Mouse (Mus musculus): ENCODE results near the gene Hspbap1. TPM values are rescaled to one million over a fixed set of nuclear protein-coding genes. Genes with fewer than 3 reads are reported as not detected.

Gene Hspbap1
- polyA plus RNA-seq, 1 experiment: 4.4 TPM

DNA sequence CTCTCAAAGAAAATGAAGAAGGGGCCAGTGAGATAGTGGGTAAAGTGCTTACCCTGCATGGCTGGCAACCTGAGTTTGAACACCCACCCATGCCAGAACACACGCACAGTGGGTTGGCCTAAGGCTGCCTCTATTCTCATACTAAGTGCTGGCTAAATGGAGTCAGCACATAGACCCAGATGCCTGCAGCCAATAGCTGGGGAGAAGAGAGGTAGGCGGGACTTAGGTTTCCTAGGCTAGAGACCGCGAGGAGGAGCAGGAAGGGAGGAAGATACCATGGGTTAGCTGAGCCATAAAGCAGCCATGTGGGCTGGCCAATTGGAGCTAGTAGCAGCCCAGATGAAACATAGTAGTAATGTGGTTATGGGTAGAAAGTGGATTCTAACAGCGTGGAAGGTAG is 2.4 kb downstream of the Hspbap1 start:
- WGBS: 89% methylated on average over 5 of the region's 5 CpGs

DNA sequence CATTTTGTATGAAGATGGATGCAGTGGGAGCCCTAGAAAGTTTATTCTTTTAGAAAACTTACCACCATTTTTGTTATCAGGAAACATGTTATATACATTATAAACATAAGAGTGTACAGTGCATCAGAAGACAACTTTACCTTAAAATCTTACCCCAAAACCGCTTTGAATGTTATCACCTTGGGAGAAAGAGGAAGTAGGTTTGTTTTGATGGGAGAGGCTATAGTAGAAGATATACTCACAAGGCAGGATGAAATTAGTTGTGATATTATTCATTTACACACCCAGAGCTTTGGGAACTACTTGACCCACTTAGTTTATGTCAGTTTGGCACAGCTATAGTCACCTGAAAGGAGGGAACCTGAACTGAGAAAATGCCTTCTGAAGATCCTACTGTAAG is 5.7 kb downstream of the Hspbap1 start:
- H3K27ac ChIP-seq (ENCODE audit: insufficient read depth, low read depth, low read length): no peak overlapping the region
- no peak overlapping the region for H3K4me3 ChIP-seq (ENCODE audit: low read depth, low read length)
- peaks cover 3% of the 10 kb centered on the region for H3K4me1 ChIP-seq (ENCODE audit: control insufficient read depth, insufficient read depth, insufficient read length, low read length)
- H3K36me3 ChIP-seq (ENCODE audit: control insufficient read depth, insufficient read depth, low read length): no peaks in the 10 kb centered on the region
- TF ChIP-seq POLR2A (IDR thresholded peaks at IDR 0.05; ENCODE audit: low read depth, low read length) (no peak), CTCF (IDR thresholded peaks at IDR 0.05; ENCODE audit: extremely low read depth, insufficient read length, insufficient replicate concordance, low read depth, low read length) (no peak)
- H3K27me3 ChIP-seq (ENCODE audit: control insufficient read depth, insufficient read depth, low read length): no peaks in the 10 kb centered on the region
- WGBS: 76% methylated on average over 1 of the region's 1 CpGs

More for the DNA sequence above, 2.4 kb downstream of the Hspbap1 start:
- no peaks in the 10 kb centered on the region for H3K27me3 ChIP-seq (ENCODE audit: control insufficient read depth, insufficient read depth, low read length)
- H3K4me1 ChIP-seq (ENCODE audit: control insufficient read depth, insufficient read depth, insufficient read length, low read length): peaks cover 5% of the 10 kb centered on the region
- H3K4me3 ChIP-seq (ENCODE audit: low read depth, low read length): no peak overlapping the region
- TF ChIP-seq CTCF (IDR thresholded peaks at IDR 0.05; ENCODE audit: extremely low read depth, insufficient read length, insufficient replicate concordance, low read depth, low read length) (no peak), POLR2A (IDR thresholded peaks at IDR 0.05; ENCODE audit: low read depth, low read length) (no peak)
- H3K27ac ChIP-seq (ENCODE audit: insufficient read depth, low read depth, low read length): no peak overlapping the region
- no peaks in the 10 kb centered on the region for H3K36me3 ChIP-seq (ENCODE audit: control insufficient read depth, insufficient read depth, low read length)

- no peak overlapping the region for H3K4me3 ChIP-seq (ENCODE audit: low read depth, low read length)
- no peak overlapping the region for H3K27ac ChIP-seq (ENCODE audit: insufficient read depth, low read depth, low read length)
- H3K4me1 ChIP-seq (ENCODE audit: control insufficient read depth, insufficient read depth, insufficient read length, low read length): no peaks in the 10 kb centered on the region
- WGBS: 85% methylated on average over 7 of the region's 7 CpGs
- H3K27me3 ChIP-seq (ENCODE audit: control insufficient read depth, insufficient read depth, low read length): no peaks in the 10 kb centered on the region
- no peak for TF ChIP-seq POLR2A (IDR thresholded peaks at IDR 0.05; ENCODE audit: low read depth, low read length)
- no peaks in the 10 kb centered on the region for H3K36me3 ChIP-seq (ENCODE audit: control insufficient read depth, insufficient read depth, low read length)
Observed at GRCm38 (mm10) chr16:35776737-35777136, 6.6 kb downstream of the Hspbap1 start.

DNA sequence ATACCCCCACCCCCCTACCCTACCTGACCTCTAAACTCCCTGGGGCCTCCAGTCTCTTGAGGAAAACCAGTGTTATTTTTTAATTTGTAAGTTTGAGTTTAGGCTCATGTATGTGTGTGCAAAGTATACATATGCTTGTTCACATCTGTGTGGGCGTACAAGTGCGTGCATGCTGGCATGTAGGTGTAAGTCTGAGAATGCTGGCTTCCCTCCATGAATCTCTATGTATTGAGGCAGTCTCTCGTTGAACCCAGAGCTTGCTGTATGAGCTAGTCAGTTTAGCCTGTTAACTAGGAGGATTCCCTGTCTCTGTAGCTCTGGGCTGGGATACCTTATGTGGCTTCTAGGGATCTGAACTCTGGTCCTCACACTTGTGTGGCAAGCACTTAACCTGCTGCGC is 7.6 kb downstream of the Hspbap1 start:
- H3K27me3 ChIP-seq (ENCODE audit: control insufficient read depth, insufficient read depth, low read length): no peaks in the 10 kb centered on the region

GRCm38 (mm10) chr16:35779681-35780080 is 9.5 kb downstream of the Hspbap1 start:
- TF ChIP-seq POLR2A (IDR thresholded peaks at IDR 0.05; ENCODE audit: low read depth, low read length) (no peak), CTCF (IDR thresholded peaks at IDR 0.05; ENCODE audit: extremely low read depth, insufficient read length, insufficient replicate concordance, low read depth, low read length) (no peak)
- Histone ChIP-seq H3K36me3 (ENCODE audit: control insufficient read depth, insufficient read depth, low read length) (no peaks in the 10 kb centered on the region), H3K4me1 (ENCODE audit: control insufficient read depth, insufficient read depth, insufficient read length, low read length) (no peaks in the 10 kb centered on the region), H3K27ac (ENCODE audit: insufficient read depth, low read depth, low read length) (no peak overlapping the region), H3K4me3 (ENCODE audit: low read depth, low read length) (no peak overlapping the region), H3K27me3 (ENCODE audit: control insufficient read depth, insufficient read depth, low read length) (no peaks in the 10 kb centered on the region)
- WGBS: 75% methylated on average over 7 of the region's 7 CpGs

More for the DNA sequence above, 7.6 kb downstream of the Hspbap1 start:
- Histone ChIP-seq H3K36me3 (ENCODE audit: control insufficient read depth, insufficient read depth, low read length) (no peaks in the 10 kb centered on the region), H3K27ac (ENCODE audit: insufficient read depth, low read depth, low read length) (no peak overlapping the region), H3K4me3 (ENCODE audit: low read depth, low read length) (no peak overlapping the region), H3K4me1 (ENCODE audit: control insufficient read depth, insufficient read depth, insufficient read length, low read length) (no peaks in the 10 kb centered on the region)
- TF ChIP-seq POLR2A (IDR thresholded peaks at IDR 0.05; ENCODE audit: low read depth, low read length) (no peak), CTCF (IDR thresholded peaks at IDR 0.05; ENCODE audit: extremely low read depth, insufficient read length, insufficient replicate concordance, low read depth, low read length) (no peak)
- WGBS: 97% methylated on average over 4 of the region's 4 CpGs

DNA sequence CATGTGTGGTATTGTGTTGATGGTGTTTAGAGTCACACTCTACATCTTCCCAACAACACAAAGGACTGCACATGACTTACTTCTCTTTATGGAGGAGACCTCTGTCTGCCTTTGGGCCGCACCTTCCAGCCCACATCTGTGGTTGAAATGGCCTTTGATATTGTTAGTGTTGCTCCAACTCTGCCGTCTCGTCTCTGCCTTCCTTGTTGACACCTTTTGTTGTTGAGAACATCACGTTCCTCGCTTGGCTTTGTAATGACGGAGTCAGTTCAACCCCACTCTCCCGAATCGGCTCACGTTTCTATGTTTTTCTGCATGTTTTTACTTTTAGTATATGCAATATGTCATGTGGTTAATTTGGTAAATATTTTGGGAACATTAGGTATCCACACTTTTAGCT is 10.9 kb downstream of the Hspbap1 start:
- H3K36me3 ChIP-seq (ENCODE audit: control insufficient read depth, insufficient read depth, low read length): no peaks in the 10 kb centered on the region
- H3K4me1 ChIP-seq (ENCODE audit: control insufficient read depth, insufficient read depth, insufficient read length, low read length): no peaks in the 10 kb centered on the region
- TF ChIP-seq CTCF (IDR thresholded peaks at IDR 0.05; ENCODE audit: extremely low read depth, insufficient read length, insufficient replicate concordance, low read depth, low read length): no peak
- 92% methylated on average over 9 of the region's 9 CpGs for WGBS
- H3K27me3 ChIP-seq (ENCODE audit: control insufficient read depth, insufficient read depth, low read length): no peaks in the 10 kb centered on the region
- H3K27ac ChIP-seq (ENCODE audit: insufficient read depth, low read depth, low read length): no peak overlapping the region
- no peak overlapping the region for H3K4me3 ChIP-seq (ENCODE audit: low read depth, low read length)

GRCm38 (mm10) chr16:35781651-35782050 is 11.5 kb downstream of the Hspbap1 start:
- H3K27me3 ChIP-seq (ENCODE audit: control insufficient read depth, insufficient read depth, low read length): no peaks in the 10 kb centered on the region
- TF ChIP-seq CTCF (IDR thresholded peaks at IDR 0.05; ENCODE audit: extremely low read depth, insufficient read length, insufficient replicate concordance, low read depth, low read length) (no peak), POLR2A (IDR thresholded peaks at IDR 0.05; ENCODE audit: low read depth, low read length) (no peak)
- WGBS: 86% methylated on average over 5 of the region's 5 CpGs
- H3K27ac ChIP-seq (ENCODE audit: insufficient read depth, low read depth, low read length): no peak overlapping the region
- no peak overlapping the region for H3K4me3 ChIP-seq (ENCODE audit: low read depth, low read length)
- H3K4me1 ChIP-seq (ENCODE audit: control insufficient read depth, insufficient read depth, insufficient read length, low read length): no peaks in the 10 kb centered on the region
- no peaks in the 10 kb centered on the region for H3K36me3 ChIP-seq (ENCODE audit: control insufficient read depth, insufficient read depth, low read length)

Measured in small intestine, adult 2 months (tissue).